Mouse (Mus musculus) heart, embryonic 11.5 days (tissue): Measurements from ENCODE around the gene Spock1. TPM values are rescaled to one million over a fixed set of nuclear protein-coding genes. Genes with fewer than 3 reads are reported as not detected.

ENCODE experiments used
- ATAC-seq: fragments of 200-750 bp; cut with Nextera tagmentation; replicated peaks from 2 replicates; pipeline ENCODE4 v1.8.0; 2017; ENCODE audit warnings: moderate library complexity; ENCODE audit not compliant: insufficient number of reproducible peaks, low FRiP score, low TSS enrichment
- H3K27ac ChIP-seq: fragments of 300-500 bp; sonication (generic); 2 replicates; pipeline ENCODE4 v1.5.1; 2014; ENCODE audit warnings: mild to moderate bottlenecking, low read depth, low read length
- H3K27me3 ChIP-seq: fragments of 300-500 bp; sonication (generic); 2 replicates; pipeline ENCODE4 v1.6.1; 2014; ENCODE audit warnings: mild to moderate bottlenecking, low read length, mixed read lengths; ENCODE audit not compliant: control insufficient read depth, insufficient read depth
- H3K36me3 ChIP-seq: fragments of 300-500 bp; sonication (generic); 2 replicates; pipeline ENCODE4 v1.6.1; 2014; ENCODE audit warnings: mild to moderate bottlenecking, low read length, moderate library complexity, mixed read lengths; ENCODE audit not compliant: control insufficient read depth, insufficient read depth
- H3K4me1 ChIP-seq: fragments of 300-500 bp; sonication (generic); 2 replicates; pipeline ENCODE4 v1.6.1; 2014; ENCODE audit warnings: low read length; ENCODE audit not compliant: control insufficient read depth, insufficient read depth
- H3K4me2 ChIP-seq: fragments of 300-500 bp; sonication (generic); 2 replicates; pipeline ENCODE4 v1.6.1; 2014; ENCODE audit warnings: mild to moderate bottlenecking, moderate library complexity
- H3K4me3 ChIP-seq: fragments of 300-500 bp; sonication (generic); 2 replicates; pipeline ENCODE4 v1.5.1; 2014; ENCODE audit warnings: low read depth, low read length
- H3K9ac ChIP-seq: fragments of 300-500 bp; sonication (generic); 2 replicates; pipeline ENCODE4 v1.6.1; 2014; ENCODE audit warnings: mild to moderate bottlenecking, low read depth, low read length, moderate library complexity
- H3K9me3 ChIP-seq: fragments of 300-500 bp; sonication (generic); replicated peaks from 2 replicates; pipeline ENCODE4 v1.6.1; 2016; ENCODE audit warnings: low read length; ENCODE audit not compliant: control insufficient read depth
- WGBS: fragments of 180-500 bp; shearing (Covaris S2); extraction: QIAGEN DNeasy Blood & Tissue Kit; methylation state at CpG from one replicate; pipeline ENCODE4 v1.1.7; 2014; ENCODE audit not compliant: insufficient replicate concordance; 5-methylcytosine and 5-hydroxymethylcytosine counted together
- polyA plus RNA-seq: library from polyadenylated mRNA; unstranded; fragments of >200 nt; fragmentation: Nextera tagmentation; extraction: Ambion mirVana; gene quantifications from 2 replicates; pipeline ENCODE4 v1.2.1, GENCODE M21; 2014

The Spock1 gene
- polyA plus RNA-seq, 1 experiment from 2014 or later: 0.69 TPM

- Histone ChIP-seq H3K27ac (no peak overlapping the region), H3K4me2 (no peak overlapping the region), H3K27me3 (no peaks in the 10 kb centered on the region), H3K4me1 (0 out of 2 replicates have a peak, but pooled peaks cover 4% of the 10 kb centered on the region), H3K36me3 (no peaks in the 10 kb centered on the region), H3K9ac (no peak overlapping the region), H3K4me3 (no peak overlapping the region), H3K9me3 (no peaks in the 10 kb centered on the region)
- ATAC-seq: no peak
- 12% methylated on average over 3 of the region's 3 CpGs for WGBS
These were observed 387.0 kb downstream of the Spock1 start for GRCm38 (mm10) chr13:57521152-57521551.

GRCm38 (mm10) chr13:57519790-57520189 is 388.3 kb downstream of the Spock1 start:
- ATAC-seq: no peak

GRCm38 (mm10) chr13:57515737-57516136 is 392.4 kb downstream of the Spock1 start:
- Histone ChIP-seq H3K4me3 (no peak overlapping the region), H3K27me3 (no peaks in the 10 kb centered on the region), H3K4me2 (no peak overlapping the region), H3K9me3 (no peaks in the 10 kb centered on the region), H3K27ac (no peak overlapping the region), H3K36me3 (no peaks in the 10 kb centered on the region), H3K9ac (no peak overlapping the region), H3K4me1 (no peaks in the 10 kb centered on the region)
- 76% methylated on average over 11 of the region's 11 CpGs for WGBS
- ATAC-seq: no peak

More at GRCm38 (mm10) chr13:57519790-57520189, 388.3 kb downstream of the Spock1 start:
- Histone ChIP-seq H3K9ac (no peak overlapping the region), H3K9me3 (no peaks in the 10 kb centered on the region), H3K36me3 (no peaks in the 10 kb centered on the region), H3K27me3 (no peaks in the 10 kb centered on the region), H3K27ac (no peak overlapping the region), H3K4me2 (no peak overlapping the region), H3K4me1 (0 out of 2 replicates have a peak, but pooled peaks cover 4% of the 10 kb centered on the region), H3K4me3 (no peak overlapping the region)
- 53% methylated on average over 11 of the region's 11 CpGs for WGBS

GRCm38 (mm10) chr13:57501552-57501951 is 406.6 kb downstream of the Spock1 start:
- no peak for ATAC-seq
- H3K4me3 ChIP-seq: no peak overlapping the region
- 58% methylated on average over 7 of the region's 7 CpGs for WGBS

GRCm38 (mm10) chr13:57496778-57497177 is 411.4 kb downstream of the Spock1 start:
- Histone ChIP-seq H3K4me3 (no peak overlapping the region), H3K9ac (no peak overlapping the region), H3K9me3 (no peaks in the 10 kb centered on the region), H3K4me1 (no peaks in the 10 kb centered on the region), H3K36me3 (no peaks in the 10 kb centered on the region), H3K27me3 (no peaks in the 10 kb centered on the region), H3K27ac (no peak overlapping the region), H3K4me2 (no peak overlapping the region)
- whole genome bisulfite sequencing: 75% methylated on average over 7 of the region's 7 CpGs
- no peak for ATAC-seq

More at GRCm38 (mm10) chr13:57501552-57501951, 406.6 kb downstream of the Spock1 start:
- no peaks in the 10 kb centered on the region for H3K4me1 ChIP-seq
- no peaks in the 10 kb centered on the region for H3K36me3 ChIP-seq
- no peak overlapping the region for H3K27ac ChIP-seq
- H3K4me2 ChIP-seq: no peak overlapping the region
- H3K9ac ChIP-seq: no peak overlapping the region
- no peaks in the 10 kb centered on the region for H3K9me3 ChIP-seq
- H3K27me3 ChIP-seq: no peaks in the 10 kb centered on the region

- Histone ChIP-seq H3K4me1 (no peaks in the 10 kb centered on the region), H3K4me2 (no peak overlapping the region), H3K27me3 (no peaks in the 10 kb centered on the region), H3K9me3 (no peaks in the 10 kb centered on the region), H3K27ac (no peak overlapping the region), H3K36me3 (no peaks in the 10 kb centered on the region), H3K9ac (no peak overlapping the region), H3K4me3 (no peak overlapping the region)
- no peak for ATAC-seq
- 21% methylated on average over 1 of the region's 1 CpGs for WGBS
These were observed 413.3 kb downstream of the Spock1 start for GRCm38 (mm10) chr13:57494838-57495237.

GRCm38 (mm10) chr13:57488926-57489325 is 419.2 kb downstream of the Spock1 start:
- 79% methylated on average over 8 of the region's 8 CpGs for WGBS
- Histone ChIP-seq H3K9ac (no peak overlapping the region), H3K4me2 (no peak overlapping the region), H3K4me1 (no peaks in the 10 kb centered on the region), H3K36me3 (no peaks in the 10 kb centered on the region), H3K27me3 (no peaks in the 10 kb centered on the region), H3K9me3 (no peaks in the 10 kb centered on the region), H3K27ac (no peak overlapping the region), H3K4me3 (no peak overlapping the region)
- ATAC-seq: no peak

GRCm38 (mm10) chr13:57484426-57485168 is 423.5 kb downstream of the Spock1 start:
- WGBS: 82% methylated on average over 16 of the region's 16 CpGs
- Histone ChIP-seq H3K9me3 (no peaks in the 10 kb centered on the region), H3K36me3 (no peaks in the 10 kb centered on the region), H3K4me1 (no peaks in the 10 kb centered on the region), H3K4me2 (no peak overlapping the region), H3K9ac (no peak overlapping the region), H3K27me3 (no peaks in the 10 kb centered on the region), H3K27ac (no peak overlapping the region), H3K4me3 (no peak overlapping the region)
- no peak for ATAC-seq

GRCm38 (mm10) chr13:57476700-57477099 is 431.4 kb downstream of the Spock1 start:
- ATAC-seq: no peak
- Histone ChIP-seq H3K4me1 (no peaks in the 10 kb centered on the region), H3K4me2 (no peak overlapping the region), H3K27me3 (no peaks in the 10 kb centered on the region), H3K9ac (no peak overlapping the region), H3K9me3 (no peaks in the 10 kb centered on the region), H3K4me3 (no peak overlapping the region), H3K27ac (no peak overlapping the region), H3K36me3 (no peaks in the 10 kb centered on the region)
- WGBS: 18% methylated on average over 6 of the region's 6 CpGs
